Mouse (Mus musculus) thymus, adult 2 months (tissue): ENCODE data around the gene a.

Source experiments
- CTCF ChIP-seq: fragments of 200-500 bp; IDR thresholded peaks from 2 replicates; pipeline ENCODE4 v1.5.1; 2012; ENCODE audit warnings: mild to moderate bottlenecking, control low read depth, low read length, moderate library complexity, borderline replicate concordance; ENCODE audit not compliant: control insufficient read depth, poor library complexity, insufficient read depth; ENCODE audit errors: extremely low read depth
- POLR2A ChIP-seq: fragments of 200-500 bp; IDR thresholded peaks from 2 replicates; pipeline ENCODE4 v1.6.1; 2012; ENCODE audit warnings: mild to moderate bottlenecking, low read length, control low read depth, moderate library complexity; ENCODE audit not compliant: control insufficient read depth, poor library complexity, insufficient read depth; ENCODE audit errors: extremely low read depth

DNA sequence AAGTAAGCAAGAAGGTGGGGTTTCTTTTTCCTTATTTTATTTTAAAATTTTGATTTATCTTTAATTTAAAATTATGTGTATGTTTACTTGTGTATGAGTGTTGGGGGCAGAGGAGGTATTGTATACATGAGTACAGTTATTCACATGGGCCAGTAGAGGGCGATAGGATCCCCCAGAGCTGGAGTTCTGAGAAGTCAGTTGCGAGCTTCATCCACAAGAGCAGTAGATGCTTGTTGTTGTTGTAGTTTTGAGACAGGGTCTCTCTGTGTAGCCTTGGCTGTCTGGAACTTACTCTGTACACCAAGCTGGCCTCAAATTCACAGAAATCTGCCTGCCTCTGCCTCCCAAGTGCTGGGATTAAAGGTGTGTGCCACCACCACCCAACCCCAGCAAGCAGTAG lies 125.3 kb downstream of the a start:
- TF ChIP-seq CTCF (no peak), POLR2A (no peak)
